Comparison of ENCODE assay signal across 14 mouse cellular contexts in the genomic region with DNA sequence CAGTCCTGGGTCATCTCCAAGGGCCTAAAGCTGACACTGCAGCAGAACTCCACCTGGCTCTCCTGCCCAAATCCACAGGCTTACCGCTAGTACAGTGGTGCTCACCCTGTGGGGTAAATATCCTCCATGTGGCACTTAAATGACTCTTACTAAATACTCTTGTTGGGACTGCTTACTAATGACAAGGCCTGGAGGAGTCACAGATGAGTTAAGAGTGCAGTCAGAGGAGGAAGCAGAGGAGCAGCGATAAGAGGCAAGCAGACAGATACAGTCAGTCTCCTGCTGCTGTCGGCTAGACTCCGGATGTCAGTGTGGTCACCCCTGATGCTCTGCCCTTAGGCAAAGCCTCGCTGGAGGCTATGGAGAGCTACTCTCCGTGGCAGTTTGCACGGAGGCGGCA. TPM values are rescaled to one million over a fixed set of nuclear protein-coding genes. Genes with fewer than 3 reads are reported as not detected.
DNase-seq lines count a peak whose midpoint lies in the region; ATAC-seq and TF ChIP-seq lines count a peak whose summit lies in the region.
"Had no signal": no experiment of that assay in that cellular context is flagged by ENCODE, and none has a peak within 500 bp of the region (broad histone marks: within the 10 kb centered on the region; RNA-seq: fewer than 3 reads in every experiment).

No protein-coding gene starts in this region.

- H3K27me3 ChIP-seq in heart, postnatal 0 days (ENCODE audit: control insufficient read depth, insufficient read depth, low read length), result no peaks in the 10 kb centered on the region
- no peaks in the 10 kb centered on the region for H3K27me3 ChIP-seq in MEL (ENCODE audit: control insufficient read depth in 1 of 2, insufficient read depth in 2 of 2, low read length in 2 of 2)
- no peaks in the 10 kb centered on the region for H3K27me3 ChIP-seq in liver, embryonic 15.5 days
- no peaks in the 10 kb centered on the region for H3K27me3 ChIP-seq in hindbrain, embryonic 14.5 days (ENCODE audit: control insufficient read depth, insufficient read depth, low read length)
- H3K27me3 ChIP-seq: forebrain, embryonic 15.5 days; midbrain, embryonic 12.5 days had no signal

- TF ChIP-seq POLR2A in MEL (IDR thresholded peaks at IDR 0.05; ENCODE audit: control insufficient read depth in 1 of 2, insufficient read depth in 1 of 2, low read depth in 1 of 2, low read length in 2 of 2, poor library complexity in 1 of 2), result peak in 1 of 2 experiments; percentile 23; a peak in 1 of 4 replicates

- no peak for TF ChIP-seq RAD21 in MEL (IDR thresholded peaks at IDR 0.05; ENCODE audit: low read depth, low read length)

- no peaks in the 10 kb centered on the region for H3K79me2 ChIP-seq in MEL (ENCODE audit: control insufficient read depth, insufficient read depth, low read length, poor library complexity)

- ATAC-seq in heart, postnatal 0 days (ENCODE audit: insufficient read depth, low read depth), result 0 out of 2 replicates have a peak, but pooled peaks have one; percentile 15
- peak; percentile 76 for ATAC-seq in common myeloid progenitor, adult 5-6 weeks (replicated peaks; ENCODE audit: low read depth, poor library complexity, severe bottlenecking)
- ATAC-seq in liver, embryonic 15.5 days (ENCODE audit: insufficient read depth), result peak; percentile 47
- ATAC-seq in hindbrain, embryonic 14.5 days (ENCODE audit: low FRiP score), result no peak
- ATAC-seq: CD4-positive, CD25-positive, alpha-beta regulatory T cell, adult 4 months; forebrain, embryonic 15.5 days had no signal

- peak overlapping the region; percentile 25; the same call in 1 of the 2 replicates for H3K27ac ChIP-seq in heart, postnatal 0 days (ENCODE audit: low read depth)
- peak overlapping the region; percentile 84 for H3K27ac ChIP-seq in MEL (ENCODE audit: control insufficient read depth, low read depth, low read length)
- no peak overlapping the region for H3K27ac ChIP-seq in liver, embryonic 15.5 days (replicated peaks)
- H3K27ac ChIP-seq in hindbrain, embryonic 14.5 days, result no peak overlapping the region
- H3K27ac ChIP-seq: forebrain, embryonic 15.5 days; gastrocnemius, adult 2 months; midbrain, embryonic 12.5 days had no signal

- no peak for TF ChIP-seq CTCF in heart, postnatal 0 days (IDR thresholded peaks at IDR 0.05; ENCODE audit: low read depth)
- no peak for TF ChIP-seq CTCF in MEL (IDR thresholded peaks at IDR 0.05 in 2 of 3, conservative IDR thresholded peaks at IDR 0.05 in 1 of 3; ENCODE audit: control insufficient read depth in 1 of 3, insufficient read depth in 1 of 3, low read depth in 2 of 3, low read length in 3 of 3, poor library complexity in 1 of 3, severe bottlenecking in 1 of 3)

- H3K4me3 ChIP-seq in heart, postnatal 0 days (ENCODE audit: low read depth, low read length), result no peak overlapping the region
- H3K4me3 ChIP-seq in MEL (ENCODE audit: control insufficient read depth in 1 of 2, insufficient read depth in 1 of 2, low read depth in 2 of 2, low read length in 2 of 2), result no peak overlapping the region
- no peak overlapping the region for H3K4me3 ChIP-seq in liver, embryonic 15.5 days (replicated peaks)
- H3K4me3 ChIP-seq in hindbrain, embryonic 14.5 days (replicated peaks; ENCODE audit: low read length), result no peak overlapping the region
- H3K4me3 ChIP-seq: forebrain, embryonic 15.5 days; gastrocnemius, adult 2 months; midbrain, embryonic 12.5 days had no signal

- peaks cover 5% of the 10 kb centered on the region for H3K36me3 ChIP-seq in heart, postnatal 0 days (replicated peaks; ENCODE audit: control insufficient read depth, insufficient read depth, low read length)
- H3K36me3 ChIP-seq in MEL (ENCODE audit: control insufficient read depth in 1 of 2, insufficient read depth in 2 of 2, low read length in 2 of 2), result peaks cover 9 to 16% of the 10 kb centered on the region in 2 experiments
- peaks cover 15% of the 10 kb centered on the region for H3K36me3 ChIP-seq in liver, embryonic 15.5 days (replicated peaks)
- H3K36me3 ChIP-seq in hindbrain, embryonic 14.5 days (replicated peaks; ENCODE audit: control insufficient read depth, insufficient read depth), result peaks cover 5% of the 10 kb centered on the region

- no peak for DNase-seq in heart, postnatal 0 days (ENCODE audit: low spot score)
- DNase-seq in heart, postnatal 14 days, result no peak
- DNase-seq in MEL (ENCODE audit: low read depth, low spot score), result peak; percentile 91
- DNase-seq in ovary, adult 18-20 months (ENCODE audit: low spot score), result no peak
- no peak for DNase-seq in right cerebral cortex, postnatal 36 days (ENCODE audit: low spot score in 2 of 2)
- no peak for DNase-seq in hindbrain, embryonic 14.5 days (ENCODE audit: low spot score)
- DNase-seq: gastrocnemius, adult 2 months; kidney, adult 18-20 months; lung, adult 2 months had no signal

- TF ChIP-seq EP300 in heart, postnatal 0 days (IDR thresholded peaks at IDR 0.05; ENCODE audit: low read depth), result no peak
- peak; percentile 85 to 90 for TF ChIP-seq EP300 in MEL (IDR thresholded peaks at IDR 0.05; ENCODE audit: low read depth in 1 of 2, low read length in 2 of 2)

- 23% methylated on average over 8 of the region's 8 CpGs for WGBS in heart, postnatal 0 days
- 31% methylated on average over 8 of the region's 8 CpGs for WGBS in liver, embryonic 15.5 days (ENCODE audit: insufficient replicate concordance)
- WGBS in hindbrain, embryonic 14.5 days, result 68% methylated on average over 8 of the region's 8 CpGs

- intact Hi-C loops in heart, postnatal 14 days (cut with DNase I), result no loop called here

- no peak overlapping the region for H3K4me2 ChIP-seq in heart, postnatal 0 days (ENCODE audit: low read depth, low read length)
- no peak overlapping the region for H3K4me2 ChIP-seq in liver, embryonic 15.5 days
- no peak overlapping the region for H3K4me2 ChIP-seq in hindbrain, embryonic 14.5 days (replicated peaks)
- H3K4me2 ChIP-seq: forebrain, embryonic 15.5 days; midbrain, embryonic 12.5 days had no signal

- no peaks in the 10 kb centered on the region for H3K9me3 ChIP-seq in heart, postnatal 0 days (replicated peaks; ENCODE audit: control insufficient read depth, low read length)
- no peaks in the 10 kb centered on the region for H3K9me3 ChIP-seq in MEL (replicated peaks; ENCODE audit: insufficient read depth, low read length)
- H3K9me3 ChIP-seq in liver, embryonic 15.5 days (replicated peaks), result no peaks in the 10 kb centered on the region
- H3K9me3 ChIP-seq in hindbrain, embryonic 14.5 days (ENCODE audit: control insufficient read depth, low read length), result no peaks in the 10 kb centered on the region
- H3K9me3 ChIP-seq: forebrain, embryonic 15.5 days; midbrain, embryonic 12.5 days had no signal

- H3K9ac ChIP-seq in heart, postnatal 0 days (replicated peaks; ENCODE audit: low read depth, low read length), result no peak overlapping the region
- H3K9ac ChIP-seq in MEL (ENCODE audit: control insufficient read depth, low read depth, low read length, poor library complexity, severe bottlenecking), result peak overlapping the region; percentile 41
- no peak overlapping the region for H3K9ac ChIP-seq in liver, embryonic 15.5 days
- H3K9ac ChIP-seq in hindbrain, embryonic 14.5 days, result no peak overlapping the region
- H3K9ac ChIP-seq: forebrain, embryonic 15.5 days; midbrain, embryonic 12.5 days had no signal

- no peaks in the 10 kb centered on the region for H3K4me1 ChIP-seq in heart, postnatal 0 days (ENCODE audit: control insufficient read depth, insufficient read depth)
- H3K4me1 ChIP-seq in MEL (ENCODE audit: control insufficient read depth in 1 of 2, insufficient read depth in 2 of 2, low read length in 2 of 2), result peaks cover 15 to 28% of the 10 kb centered on the region in 2 experiments
- no peaks in the 10 kb centered on the region; the same call in 1 of the 2 replicates for H3K4me1 ChIP-seq in liver, embryonic 15.5 days (replicated peaks)
- H3K4me1 ChIP-seq in hindbrain, embryonic 14.5 days (replicated peaks; ENCODE audit: control insufficient read depth, insufficient read depth, low read length), result no peaks in the 10 kb centered on the region
- H3K4me1 ChIP-seq: forebrain, embryonic 15.5 days; midbrain, embryonic 12.5 days had no signal

TF ChIP-seq in MEL, 35 proteins besides CTCF, POLR2A, EP300 and RAD21 (continues in another document):
- TF ChIP-seq MXI1 (IDR thresholded peaks at IDR 0.05; ENCODE audit: low read depth, low read length), result peak; percentile 89
- no peak for TF ChIP-seq NRF1 (IDR thresholded peaks at IDR 0.05; ENCODE audit: insufficient read depth, low read depth, low read length, poor library complexity, severe bottlenecking)
- peak; percentile 81 for TF ChIP-seq TCF12 (IDR thresholded peaks at IDR 0.05; ENCODE audit: low read depth, low read length)
- TF ChIP-seq SIN3A (IDR thresholded peaks at IDR 0.05; ENCODE audit: low read length), result peak; percentile 82
- TF ChIP-seq RCOR1 (IDR thresholded peaks at IDR 0.05; ENCODE audit: low read depth, low read length), result peak; percentile 68; the same call in 1 of the 2 replicates
- TF ChIP-seq UBTF (IDR thresholded peaks at IDR 0.05; ENCODE audit: borderline replicate concordance, insufficient read depth, low read depth, low read length), result no peak
- TF ChIP-seq TAL1 (IDR thresholded peaks at IDR 0.05; ENCODE audit: low read length), result peak; percentile 72
- no peak for TF ChIP-seq GABPA (IDR thresholded peaks at IDR 0.05; ENCODE audit: low read depth, low read length)
- peak; percentile 52; the same call in 1 of the 2 replicates for TF ChIP-seq TBP (IDR thresholded peaks at IDR 0.05; ENCODE audit: low read depth, low read length)
- TF ChIP-seq ETS1 (IDR thresholded peaks at IDR 0.05; ENCODE audit: low read depth, low read length), result peak; percentile 92
- no peak for TF ChIP-seq ZC3H11A (IDR thresholded peaks at IDR 0.05; ENCODE audit: low read depth, low read length)
- peak; percentile 93 for TF ChIP-seq GATA1 (IDR thresholded peaks at IDR 0.05; ENCODE audit: low read depth, low read length)
- no peak for TF ChIP-seq USF2 (IDR thresholded peaks at IDR 0.05; ENCODE audit: borderline replicate concordance in 1 of 2, insufficient read depth in 1 of 2, low read depth in 1 of 2, low read length in 2 of 2)
- peak; percentile 21; the same call in 1 of the 2 replicates for TF ChIP-seq BHLHE40 (IDR thresholded peaks at IDR 0.05; ENCODE audit: borderline replicate concordance, low read depth, low read length)

RNA-seq across cellular contexts. Expression of a gene that starts 46.1 kb away (rescaled TPM):
- 105 and 118 TPM in 2 replicates for total RNA-seq in heart, postnatal 0 days (2014; rRNA removed; ENCODE audit: low replicate concordance)
- 102 and 103 TPM in 2 replicates for polyA plus RNA-seq in heart, postnatal 0 days (2015; fragmentation: Nextera tagmentation; extraction: Ambion mirVana)
- total RNA-seq in heart, postnatal 14 days (2021), result 10 to 100 TPM; 94.3 to 96.8 TPM
- total RNA-seq in MEL (2012; rRNA removed), result 109 and 118 TPM in 2 replicates
- polyA plus RNA-seq in MEL (2012; ENCODE audit: insufficient read depth in 1 of 2, insufficient read length in 2 of 2, low read depth in 1 of 2, low replicate concordance in 2 of 2, missing spikeins in 1 of 2), result 100 to 1,000 TPM; 103 to 152 TPM
- total RNA-seq in common myeloid progenitor, adult 5-6 weeks (2017), result 249 and 252 TPM in 2 replicates
- 51.1 and 55.3 TPM in 2 replicates for polyA plus RNA-seq in liver, embryonic 15.5 days (2015; fragmentation: Nextera tagmentation; extraction: Ambion mirVana)
- polyA plus RNA-seq in hindbrain, embryonic 14.5 days (2014; fragmentation: Nextera tagmentation; extraction: Ambion mirVana), result 105 and 106 TPM in 2 replicates

Comparison
In these comparisons a context has a peak if more than half of its experiments do, and no peak if none do; other contexts are left out.
1. H3K27ac ChIP-seq: peak in heart, postnatal 0 days (single experiment) and MEL (single experiment); none in liver, embryonic 15.5 days (single experiment) and hindbrain, embryonic 14.5 days (single experiment).